Mouse (Mus musculus): Measurements from ENCODE around the gene Slc9a6.

Slc9a6 gene

DNA sequence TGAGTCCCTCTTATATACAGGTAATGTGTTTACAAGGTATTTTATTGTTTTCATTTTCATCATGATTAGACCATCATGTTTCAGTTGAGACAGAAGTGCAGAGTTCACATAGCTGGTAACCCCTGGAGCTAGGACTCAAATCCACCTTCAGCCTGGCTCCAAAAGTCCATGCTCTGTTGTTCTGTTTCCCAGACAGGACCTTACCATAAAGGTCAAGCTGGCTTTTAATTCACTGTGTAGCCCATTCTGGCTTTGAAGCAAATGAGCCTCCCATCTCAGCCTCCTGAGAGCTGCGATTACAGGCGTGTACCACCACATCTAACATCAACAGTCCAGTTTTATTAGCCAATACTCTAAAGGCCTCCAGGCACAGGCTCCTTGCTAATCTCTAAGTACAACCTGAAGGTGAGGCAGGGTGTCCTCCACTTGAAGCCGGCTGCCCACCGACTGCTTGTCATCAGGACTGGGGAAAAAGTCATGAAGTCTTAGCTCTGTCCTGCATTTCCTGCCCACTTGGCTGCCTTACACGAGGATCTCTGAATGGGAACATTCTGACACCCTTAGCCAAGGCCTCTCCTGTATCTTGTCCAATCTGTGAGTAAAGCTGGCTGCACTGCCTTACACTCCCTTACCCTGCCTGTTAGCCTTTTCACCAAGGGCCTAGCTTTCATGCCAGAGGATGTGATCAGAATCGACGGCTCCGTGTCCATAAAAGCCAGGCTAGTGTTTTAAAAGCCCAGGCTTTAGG, 55.8 kb downstream of the Slc9a6 start:
- no peak for DNase-seq (ENCODE audit: low read depth, low spot score)

DNA sequence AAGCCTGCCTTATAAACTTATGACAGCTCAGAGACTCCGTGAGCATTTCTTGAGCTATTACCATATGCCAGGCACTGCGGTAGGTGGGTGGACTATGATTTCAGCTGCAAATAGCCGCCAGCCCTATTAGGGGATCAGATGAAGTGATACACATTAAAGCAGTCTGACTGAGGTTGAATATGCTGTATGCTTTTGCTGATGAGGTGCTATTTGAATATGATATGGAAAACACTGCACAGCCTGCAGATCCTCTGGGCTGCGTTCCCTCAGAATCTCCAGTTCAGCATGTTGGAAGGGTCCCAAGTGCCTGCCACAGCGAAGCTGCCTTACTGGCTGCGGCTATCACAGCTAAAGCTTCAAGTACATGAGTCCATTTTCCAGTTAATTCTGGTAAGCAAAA, 57.7 kb downstream of the Slc9a6 start:
- DNase-seq (ENCODE audit: low read depth, low spot score), result no peak

DNA sequence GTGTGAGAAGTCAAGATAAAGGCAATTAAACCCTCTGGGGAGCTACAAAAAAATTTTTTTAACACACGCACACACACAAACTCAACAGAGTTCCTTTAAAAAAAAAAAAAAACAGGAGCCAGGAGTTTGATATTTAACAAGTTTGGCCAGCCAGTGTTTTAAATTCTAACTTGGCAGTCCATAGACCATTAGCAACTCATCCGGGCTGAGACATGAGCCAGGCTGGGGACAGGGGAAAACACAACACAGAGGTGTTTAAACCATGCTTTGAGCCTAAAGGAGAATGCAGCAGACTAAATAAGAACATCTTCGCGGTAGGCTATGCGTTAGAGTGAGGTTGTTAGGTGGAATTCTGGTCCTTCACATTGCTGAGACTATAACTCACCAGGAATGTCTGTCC, 58.5 kb downstream of the Slc9a6 start:
- DNase-seq (ENCODE audit: low read depth, low spot score), result no peak

GRCm38 (mm10) chrX:56668501-56668900, 58.9 kb downstream of the Slc9a6 start:
- no peak for DNase-seq (ENCODE audit: low read depth, low spot score)

DNA sequence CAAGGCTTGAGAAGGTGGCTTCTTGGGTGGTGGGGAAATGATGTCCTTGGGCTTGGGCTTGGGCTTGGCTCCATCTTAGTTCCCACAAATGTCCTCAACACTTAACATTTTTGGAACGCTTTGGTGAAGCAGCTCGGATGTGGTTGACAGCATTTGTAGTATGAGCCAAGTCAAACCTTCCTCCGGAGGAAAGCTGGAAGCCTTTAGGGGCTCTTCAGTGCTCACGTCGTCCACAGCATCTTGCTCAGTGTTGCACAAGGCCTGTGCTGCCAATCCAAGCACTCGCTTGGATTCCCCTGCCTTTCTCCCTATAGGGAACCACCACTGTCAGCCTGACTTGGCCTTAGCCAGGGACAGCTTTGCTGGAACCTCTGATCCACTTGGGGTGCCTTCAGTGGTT, 66.0 kb downstream of the Slc9a6 start:
- no peak for DNase-seq (ENCODE audit: low read depth, low spot score)

- DNase-seq (ENCODE audit: low read depth, low spot score), result no peak
These were observed 68.2 kb downstream of the Slc9a6 start for GRCm38 (mm10) chrX:56677736-56678135.

DNA sequence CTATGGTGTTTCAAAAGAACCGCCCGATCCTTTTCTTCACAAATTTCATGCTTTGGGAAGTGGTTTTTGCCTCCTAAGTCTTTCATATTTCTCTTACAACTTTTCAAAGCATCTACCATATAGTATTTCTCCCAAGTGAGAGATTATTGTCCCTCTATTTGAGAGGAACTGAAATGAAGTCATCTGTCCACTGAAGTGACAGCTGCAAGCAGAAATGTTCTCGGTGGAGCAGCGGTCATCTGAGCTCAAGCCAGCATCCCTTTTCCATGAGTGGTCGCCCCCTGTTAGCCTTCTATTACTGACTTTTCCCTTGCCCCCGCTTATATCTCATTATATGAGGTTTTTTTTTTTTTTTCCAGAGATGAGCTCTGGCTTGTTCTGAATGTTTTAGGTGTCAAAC, 69.5 kb downstream of the Slc9a6 start:
- DNase-seq (ENCODE audit: low read depth, low spot score), result no peak

- no peak for DNase-seq (ENCODE audit: low read depth, low spot score)
These were observed 72.7 kb downstream of the Slc9a6 start for GRCm38 (mm10) chrX:56682156-56682720.

GRCm38 (mm10) chrX:56683521-56683920, 74.0 kb downstream of the Slc9a6 start:
- no peak for DNase-seq (ENCODE audit: low read depth, low spot score)

DNA sequence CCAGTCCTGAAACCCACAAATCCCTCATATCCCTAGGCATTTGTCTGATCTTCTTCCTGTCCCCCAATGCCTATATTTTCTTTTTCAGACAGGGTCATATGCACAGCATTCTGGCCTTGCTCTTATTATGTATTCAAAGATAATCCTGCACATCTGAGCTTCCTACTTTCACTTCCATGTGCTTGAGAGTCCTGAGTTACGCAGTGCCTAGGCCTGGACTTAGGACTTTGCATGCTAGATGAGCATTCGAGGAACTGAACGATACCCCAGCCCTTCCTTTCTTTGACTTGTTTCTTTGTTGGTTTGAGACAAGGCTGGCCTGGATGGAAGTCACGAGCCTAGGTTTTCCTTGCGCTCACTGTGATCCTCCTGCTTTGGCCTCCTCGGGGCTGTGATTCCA, 83.0 kb downstream of the Slc9a6 start:
- no peak for DNase-seq (ENCODE audit: low read depth, low spot score)

DNA sequence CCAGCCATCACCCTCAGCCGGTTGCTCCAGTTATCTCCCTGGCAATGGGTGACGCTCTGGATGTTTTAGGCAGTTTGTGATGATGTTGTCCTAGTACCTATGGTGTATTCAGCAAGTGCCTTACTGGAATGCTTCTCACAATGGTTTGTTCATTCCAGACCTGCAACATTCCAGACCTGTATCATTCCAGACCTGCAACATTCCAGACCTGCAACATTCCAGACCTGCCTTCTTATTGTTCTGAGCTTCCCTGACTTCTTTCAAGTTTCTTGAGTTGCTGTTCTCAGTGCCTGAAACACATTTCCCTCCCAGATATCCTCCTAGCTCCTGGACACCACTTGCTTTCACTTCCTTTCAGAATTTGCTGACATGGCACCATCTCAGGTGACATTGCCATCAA, 85.0 kb downstream of the Slc9a6 start:
- no peak for DNase-seq (ENCODE audit: low read depth, low spot score)

GRCm38 (mm10) chrX:56697199-56697780, 87.7 kb downstream of the Slc9a6 start:
- DNase-seq (ENCODE audit: low read depth, low spot score), result no peak

- no peak for DNase-seq (ENCODE audit: low read depth, low spot score)
These were observed 88.3 kb downstream of the Slc9a6 start for GRCm38 (mm10) chrX:56697886-56698285.

DNA sequence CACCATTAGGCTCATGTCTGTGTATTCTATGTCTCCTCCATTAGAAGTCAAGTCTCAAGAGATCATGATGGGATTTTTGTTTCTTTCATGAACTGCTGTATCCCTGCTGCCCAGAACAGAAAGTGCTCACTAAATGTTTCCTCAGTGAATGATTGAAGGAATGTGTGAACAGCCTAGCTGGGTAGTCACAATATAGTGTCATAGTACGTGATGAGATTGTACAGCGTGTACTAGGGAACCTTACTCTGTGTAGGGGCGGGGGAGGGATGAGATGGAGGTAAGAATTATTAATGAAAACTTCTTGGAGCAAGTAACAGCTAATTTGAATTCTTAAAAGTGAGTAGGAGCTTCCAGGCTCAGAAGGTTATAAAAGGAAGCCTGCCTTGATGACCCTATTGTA, 91.7 kb downstream of the Slc9a6 start:
- DNase-seq (ENCODE audit: low read depth, low spot score), result no peak

DNA sequence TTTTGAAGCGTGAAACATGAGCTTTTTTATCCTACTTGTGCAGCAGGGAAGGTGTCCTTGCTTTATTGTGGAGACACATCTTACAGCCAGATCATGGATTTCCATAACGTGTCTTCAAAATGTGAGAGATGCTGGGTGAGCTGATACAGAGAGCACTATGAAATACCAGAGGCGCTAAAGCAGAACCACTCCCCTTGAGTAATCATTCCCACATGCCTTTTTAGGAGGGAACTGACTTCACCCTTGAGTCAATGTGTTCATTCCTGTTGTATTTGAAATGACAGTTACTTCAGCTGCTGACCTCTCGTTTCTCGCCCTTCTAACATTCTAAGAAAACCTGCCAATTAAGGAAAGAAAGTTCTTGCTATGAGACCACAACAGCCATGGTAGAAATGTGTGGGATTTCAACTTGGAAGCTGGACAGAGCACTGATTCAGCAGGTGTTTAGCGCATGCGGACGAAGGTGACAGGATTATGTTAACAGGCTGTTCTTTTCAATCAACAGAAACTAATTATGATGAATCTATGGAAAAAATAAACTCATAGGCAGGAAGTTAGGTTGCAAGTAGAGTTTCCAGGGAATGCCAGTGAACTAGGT, 94.5 kb downstream of the Slc9a6 start:
- DNase-seq (ENCODE audit: low read depth, low spot score), result no peak

GRCm38 (mm10) chrX:56708592-56709370, 99.2 kb downstream of the Slc9a6 start:
- DNase-seq (ENCODE audit: low read depth, low spot score), result no peak

- no peak for DNase-seq (ENCODE audit: low read depth, low spot score)
These were observed 101.0 kb downstream of the Slc9a6 start for GRCm38 (mm10) chrX:56710522-56710921.

DNA sequence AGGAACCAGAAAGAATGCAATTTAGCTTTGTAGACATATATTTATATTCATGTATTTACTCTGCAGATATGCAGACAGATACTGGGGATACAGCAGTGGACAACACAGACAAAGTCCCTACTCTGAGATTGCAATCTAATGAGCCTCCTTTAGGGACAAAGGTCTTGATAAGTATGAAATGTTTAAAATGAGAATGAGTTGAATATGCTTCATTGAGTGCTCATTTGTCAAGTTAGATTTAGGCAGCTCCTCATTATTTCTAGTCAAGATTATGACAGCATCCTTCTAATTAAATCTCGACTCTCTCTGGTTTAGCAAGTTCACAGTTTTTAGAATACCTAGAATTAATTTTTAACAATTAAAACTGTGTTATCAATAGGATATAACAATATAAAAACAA, 103.1 kb downstream of the Slc9a6 start:
- DNase-seq (ENCODE audit: low read depth, low spot score), result no peak
